Mouse (Mus musculus) heart, adult 2 months (tissue): ENCODE measurements around the gene Brsk2.

ENCODE experiments used
- CTCF ChIP-seq: fragments of 200-600 bp; IDR thresholded peaks from 2 replicates; pipeline ENCODE4 v1.8.1; 2022; ENCODE audit warnings: antibody characterized with exemption, mild to moderate bottlenecking, moderate library complexity
- EP300 ChIP-seq: fragments of 200-500 bp; IDR thresholded peaks from 2 replicates; pipeline ENCODE4 v1.6.1; 2011; ENCODE audit warnings: low read depth, low read length, control low read depth; ENCODE audit not compliant: insufficient read depth
- POLR2A ChIP-seq: fragments of 200-500 bp; IDR thresholded peaks from 2 replicates; pipeline ENCODE4 v1.6.1; 2011; ENCODE audit warnings: mild to moderate bottlenecking, low read depth, low read length, control low read depth; ENCODE audit not compliant: insufficient read depth

DNA sequence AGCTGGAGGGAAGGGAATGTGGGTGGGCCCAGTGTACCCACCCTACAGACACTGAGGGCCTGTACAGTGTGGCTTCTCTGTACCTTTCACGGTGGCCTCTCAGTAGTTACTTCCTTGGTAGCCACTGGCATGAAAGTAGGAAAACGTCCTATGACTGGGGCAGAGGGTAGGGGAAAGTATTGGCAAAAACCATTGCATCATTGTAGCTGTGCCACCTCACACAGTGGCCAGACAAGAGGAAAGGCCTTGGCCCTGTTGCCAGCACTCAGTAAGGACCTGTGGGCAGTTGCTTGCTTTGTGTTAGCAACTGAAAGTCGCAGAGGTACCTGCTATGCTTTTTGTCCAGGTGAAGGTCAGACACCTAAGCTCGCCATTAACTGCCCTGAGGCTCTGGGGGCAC lies 44.6 kb downstream of the Brsk2 start:
- no peak for TF ChIP-seq EP300
- no peak for TF ChIP-seq POLR2A
- no peak for TF ChIP-seq CTCF
